Mouse (Mus musculus): ENCODE measurements around the gene Scamp3. TPM values are rescaled to one million over a fixed set of nuclear protein-coding genes. Genes with fewer than 3 reads are reported as not detected.

Gene Scamp3
- polyA plus RNA-seq, 2 experiments: 35.3 to 41.0 TPM

DNA sequence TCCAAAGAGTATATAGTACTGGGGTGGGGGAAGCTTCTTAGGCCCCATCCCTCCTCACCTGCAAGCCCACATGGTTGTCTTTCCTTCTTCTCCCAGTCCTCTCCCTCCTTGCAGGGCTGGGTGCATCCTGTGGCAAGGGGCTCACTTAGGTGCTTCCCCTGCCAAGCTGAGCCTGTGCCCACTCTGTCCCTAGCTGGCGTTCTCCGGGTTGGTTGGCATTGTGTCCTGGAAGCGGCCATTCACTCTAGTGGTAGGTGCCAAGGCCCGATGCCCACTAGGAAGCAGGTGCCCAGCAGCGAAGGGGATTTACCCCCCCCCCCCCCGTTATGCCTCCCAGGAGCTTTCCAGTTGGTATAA lies 6.7 kb downstream of the Scamp3 start:
- no peak for DNase-seq (ENCODE audit: low read depth in 3 of 3, low spot score in 3 of 3)
- no peak overlapping the region for H3K27ac ChIP-seq
- no peak for ATAC-seq (ENCODE audit: insufficient read depth)
- H3K36me3 ChIP-seq (replicated peaks; ENCODE audit: control insufficient read depth, insufficient read depth, low read depth): peaks cover 19% of the 10 kb centered on the region
- no peaks in the 10 kb centered on the region for H3K27me3 ChIP-seq (ENCODE audit: control insufficient read depth, insufficient read depth, low read length)
- 73% methylated on average over 6 of the region's 6 CpGs for WGBS (ENCODE audit: insufficient replicate concordance)
- TF ChIP-seq EP300 (IDR thresholded peaks at IDR 0.05; ENCODE audit: low read depth): no peak
- TF ChIP-seq CTCF (IDR thresholded peaks at IDR 0.05; ENCODE audit: low read depth): no peak
- H3K4me3 ChIP-seq (ENCODE audit: insufficient read depth in 1 of 2, low read depth in 2 of 2, low read length in 2 of 2): no peak overlapping the region
- peaks cover 6 to 7% of the 10 kb centered on the region in 2 experiments; a peak in 2 of 4 replicates for H3K4me1 ChIP-seq (replicated peaks; ENCODE audit: control insufficient read depth in 2 of 2, insufficient read depth in 2 of 2, low read length in 1 of 2)
- no peaks in the 10 kb centered on the region for H3K9me3 ChIP-seq (ENCODE audit: control insufficient read depth, low read length)
- H3K4me2 ChIP-seq (ENCODE audit: low read depth): peak overlapping the region; percentile 63
- no peak overlapping the region for H3K9ac ChIP-seq (replicated peaks)

DNA sequence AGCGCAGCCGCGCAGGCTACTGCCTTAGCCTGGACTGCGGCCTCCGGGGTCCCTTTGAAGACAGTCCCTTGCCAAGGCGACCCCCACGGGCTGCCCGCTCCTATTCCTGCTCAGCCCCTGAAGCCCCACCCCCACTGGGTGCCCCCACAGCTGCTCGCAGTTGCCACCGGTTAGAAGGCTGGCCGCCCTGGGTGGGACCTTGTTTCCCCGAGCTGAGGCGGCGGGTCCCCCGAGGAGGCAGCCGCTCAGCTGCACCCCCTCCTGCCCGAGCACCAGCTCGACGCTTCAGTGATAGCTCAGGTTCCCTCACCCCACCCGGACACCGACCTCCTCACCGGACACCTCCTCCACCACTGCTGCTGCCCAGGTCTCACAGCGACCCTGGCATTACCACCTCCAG lies 9.9 kb downstream of the Scamp3 start:
- Histone ChIP-seq H3K4me1 (replicated peaks; ENCODE audit: control insufficient read depth in 2 of 2, insufficient read depth in 2 of 2, low read length in 1 of 2) (peaks cover 6% of the 10 kb centered on the region in 2 experiments; a peak in 2 of 4 replicates), H3K9me3 (ENCODE audit: control insufficient read depth, low read length) (no peaks in the 10 kb centered on the region), H3K36me3 (replicated peaks; ENCODE audit: control insufficient read depth, insufficient read depth, low read depth) (peaks cover 4% of the 10 kb centered on the region), H3K4me3 (ENCODE audit: insufficient read depth in 1 of 2, low read depth in 2 of 2, low read length in 2 of 2) (no peak overlapping the region), H3K27ac (no peak overlapping the region), H3K9ac (replicated peaks) (no peak overlapping the region), H3K4me2 (ENCODE audit: low read depth) (no peak overlapping the region), H3K27me3 (ENCODE audit: control insufficient read depth, insufficient read depth, low read length) (no peaks in the 10 kb centered on the region)
- no peak for ATAC-seq (ENCODE audit: insufficient read depth)
- DNase-seq (ENCODE audit: low read depth in 3 of 3, low spot score in 3 of 3): no peak
- 48% methylated on average over 23 of the region's 23 CpGs for WGBS (ENCODE audit: insufficient replicate concordance)
- TF ChIP-seq EP300 (IDR thresholded peaks at IDR 0.05; ENCODE audit: low read depth) (no peak), CTCF (IDR thresholded peaks at IDR 0.05; ENCODE audit: low read depth) (no peak)

DNA sequence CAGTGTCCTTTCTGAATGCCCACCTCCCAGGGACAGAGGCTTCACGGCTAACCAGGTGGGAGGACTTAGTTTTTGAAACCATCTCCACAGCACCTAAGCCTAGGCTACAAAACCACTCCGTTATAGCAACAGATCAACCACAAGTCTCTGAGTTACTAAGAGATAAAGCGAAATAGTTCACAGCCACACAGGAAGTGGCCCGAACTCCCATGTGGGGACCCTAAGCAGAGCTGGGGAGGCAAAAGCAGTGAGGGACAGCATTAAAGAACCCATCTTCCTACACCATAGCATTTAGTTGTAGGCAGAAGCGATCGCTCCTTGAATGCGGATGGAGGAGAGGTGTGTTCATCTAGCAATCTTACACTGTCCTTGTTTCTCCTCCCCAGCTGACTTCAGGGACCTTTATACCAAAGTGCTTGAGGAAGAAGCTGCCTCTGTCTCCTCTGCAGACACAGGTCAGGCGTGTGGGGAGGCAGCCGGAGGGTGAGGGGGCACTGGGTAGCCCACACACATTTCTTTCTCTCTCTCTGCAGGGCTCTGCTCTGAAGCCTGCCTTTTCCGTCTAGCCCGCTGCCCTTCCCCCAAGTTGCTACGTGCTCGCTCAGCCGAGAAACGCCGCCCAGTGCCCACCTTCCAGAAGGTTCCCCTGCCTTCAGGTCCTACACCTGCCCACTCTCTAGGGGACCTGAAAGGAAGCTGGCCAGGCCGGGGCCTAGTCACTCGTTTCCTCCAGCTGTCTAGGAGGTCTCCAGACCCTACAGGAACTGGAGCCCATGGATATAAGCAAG lies 10.6 kb downstream of the Scamp3 start:
- no peaks in the 10 kb centered on the region for H3K27me3 ChIP-seq (ENCODE audit: control insufficient read depth, insufficient read depth, low read length)
- H3K36me3 ChIP-seq (replicated peaks; ENCODE audit: control insufficient read depth, insufficient read depth, low read depth): no peaks in the 10 kb centered on the region
- ATAC-seq (ENCODE audit: insufficient read depth) (no peak), DNase-seq (ENCODE audit: low read depth in 3 of 3, low spot score in 3 of 3) (no peak)
- H3K27ac ChIP-seq: no peak overlapping the region
- WGBS (ENCODE audit: insufficient replicate concordance): 56% methylated on average over 18 of the region's 18 CpGs
- H3K4me2 ChIP-seq (ENCODE audit: low read depth): no peak overlapping the region
- no peaks in the 10 kb centered on the region for H3K9me3 ChIP-seq (ENCODE audit: control insufficient read depth, low read length)
- H3K9ac ChIP-seq (replicated peaks): no peak overlapping the region
- H3K4me3 ChIP-seq (ENCODE audit: insufficient read depth in 1 of 2, low read depth in 2 of 2, low read length in 2 of 2): no peak overlapping the region
- 0 out of 4 replicates have a peak, but pooled peaks cover 0 to 2% of the 10 kb centered on the region in 2 experiments for H3K4me1 ChIP-seq (replicated peaks; ENCODE audit: control insufficient read depth in 2 of 2, insufficient read depth in 2 of 2, low read length in 1 of 2)
- no peak for TF ChIP-seq EP300 (IDR thresholded peaks at IDR 0.05; ENCODE audit: low read depth)
- no peak for TF ChIP-seq CTCF (IDR thresholded peaks at IDR 0.05; ENCODE audit: low read depth)

DNA sequence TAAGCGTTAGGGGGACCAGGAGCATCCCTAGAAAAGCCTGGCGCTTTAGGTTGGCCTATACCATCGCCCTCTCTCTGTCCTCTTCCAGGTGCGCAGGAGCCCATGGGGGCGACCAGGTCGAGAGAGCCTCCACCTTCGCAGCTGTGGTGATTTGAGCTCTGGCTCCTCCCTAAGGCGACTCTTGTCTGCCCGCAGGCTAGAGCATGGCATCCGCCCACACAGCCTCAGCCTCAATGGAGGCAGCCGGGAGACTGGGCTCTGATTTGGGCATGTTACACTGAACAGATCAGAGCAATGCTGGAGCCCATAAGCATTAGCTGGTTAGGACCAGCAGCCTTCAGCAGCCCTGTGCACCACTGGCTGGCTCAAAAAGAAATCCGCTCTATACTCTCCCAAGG lies 11.2 kb downstream of the Scamp3 start:
- Histone ChIP-seq H3K9me3 (ENCODE audit: control insufficient read depth, low read length) (no peaks in the 10 kb centered on the region), H3K4me1 (replicated peaks; ENCODE audit: control insufficient read depth in 2 of 2, insufficient read depth in 2 of 2, low read length in 1 of 2) (0 out of 4 replicates have a peak, but pooled peaks cover 0 to 2% of the 10 kb centered on the region in 2 experiments), H3K4me2 (ENCODE audit: low read depth) (no peak overlapping the region), H3K9ac (replicated peaks) (no peak overlapping the region), H3K4me3 (ENCODE audit: insufficient read depth in 1 of 2, low read depth in 2 of 2, low read length in 2 of 2) (no peak overlapping the region), H3K27ac (no peak overlapping the region), H3K36me3 (replicated peaks; ENCODE audit: control insufficient read depth, insufficient read depth, low read depth) (no peaks in the 10 kb centered on the region), H3K27me3 (ENCODE audit: control insufficient read depth, insufficient read depth, low read length) (no peaks in the 10 kb centered on the region)
- no peak for ATAC-seq (ENCODE audit: insufficient read depth)
- WGBS (ENCODE audit: insufficient replicate concordance): 72% methylated on average over 12 of the region's 12 CpGs
- DNase-seq (ENCODE audit: low read depth in 3 of 3, low spot score in 3 of 3): no peak
- no peak for TF ChIP-seq EP300 (IDR thresholded peaks at IDR 0.05; ENCODE audit: low read depth)
- no peak for TF ChIP-seq CTCF (IDR thresholded peaks at IDR 0.05; ENCODE audit: low read depth)

DNA sequence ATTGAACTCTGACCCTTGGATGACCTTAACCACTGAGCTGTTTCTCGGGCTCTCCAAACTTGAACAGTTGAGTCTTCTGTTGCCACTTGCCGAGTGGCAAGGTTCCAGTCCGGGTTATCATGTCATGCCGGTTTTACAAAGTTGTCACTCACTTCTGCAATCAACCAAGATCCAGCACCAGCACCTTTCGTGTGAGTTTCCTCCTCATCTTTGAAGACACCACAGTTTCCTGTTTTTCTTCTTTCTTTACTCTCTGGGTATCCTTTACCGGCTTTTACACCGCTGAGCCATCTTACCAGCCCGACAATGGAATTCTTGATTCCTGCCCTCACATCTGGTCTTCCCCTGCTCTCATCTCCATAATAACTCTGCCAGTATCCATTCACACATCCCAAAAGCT lies 13.2 kb downstream of the Scamp3 start:
- WGBS (ENCODE audit: insufficient replicate concordance): 14% methylated on average over 8 of the region's 8 CpGs
- H3K9ac ChIP-seq (replicated peaks): no peak overlapping the region
- no peak overlapping the region for H3K4me3 ChIP-seq (ENCODE audit: insufficient read depth in 1 of 2, low read depth in 2 of 2, low read length in 2 of 2)
- no peaks in the 10 kb centered on the region for H3K27me3 ChIP-seq (ENCODE audit: control insufficient read depth, insufficient read depth, low read length)
- H3K4me2 ChIP-seq (ENCODE audit: low read depth): no peak overlapping the region
- H3K9me3 ChIP-seq (ENCODE audit: control insufficient read depth, low read length): no peaks in the 10 kb centered on the region
- peaks cover 0 to 2% of the 10 kb centered on the region in 2 experiments; a peak in 2 of 4 replicates for H3K4me1 ChIP-seq (replicated peaks; ENCODE audit: control insufficient read depth in 2 of 2, insufficient read depth in 2 of 2, low read length in 1 of 2)
- no peaks in the 10 kb centered on the region for H3K36me3 ChIP-seq (replicated peaks; ENCODE audit: control insufficient read depth, insufficient read depth, low read depth)
- no peak overlapping the region for H3K27ac ChIP-seq
- no peak for TF ChIP-seq EP300 (IDR thresholded peaks at IDR 0.05; ENCODE audit: low read depth)
- TF ChIP-seq CTCF (IDR thresholded peaks at IDR 0.05; ENCODE audit: low read depth): no peak
- DNase-seq (ENCODE audit: low read depth in 3 of 3, low spot score in 3 of 3) (no peak), ATAC-seq (ENCODE audit: insufficient read depth) (no peak)

All from liver, embryonic 14.5 days (tissue).